Mouse (Mus musculus) ES-E14 (cell line): ENCODE measurements at regions not wholly inside any gene's neighbourhood (a gene's known extent, or its start where the extent isn't known, plus 50 kb on each side); places are given as distances from the start of the nearest gene placed in this dataset.

ENCODE experiments used
- DNase-seq: peaks from one replicate; pipeline ENCODE4 v3.0.0-alpha.2; 2013; ENCODE audit warnings: low read depth, low spot score
- H3K27ac ChIP-seq: 2 replicates; pipeline ENCODE4 v1.5.1; 2012; ENCODE audit warnings: low read depth, mild to moderate bottlenecking, low read length, moderate library complexity, mixed read lengths; ENCODE audit not compliant: poor library complexity, insufficient read depth, severe bottlenecking
- H3K36me3 ChIP-seq: 2 replicates; pipeline ENCODE4 v1.6.1; 2012; ENCODE audit warnings: mild to moderate bottlenecking, low read length, moderate library complexity, mixed read lengths; ENCODE audit not compliant: control insufficient read depth, poor library complexity, insufficient read depth, severe bottlenecking
- H3K4me1 ChIP-seq, 2 experiments: fragments of 150-350 bp in 1 of 2; sonication (generic) in 1 of 2; 2 replicates each; pipeline ENCODE4 v1.6.1; 2012; ENCODE audit warnings: low read length in 2 of 2, mild to moderate bottlenecking in 1 of 2, mixed read lengths in 1 of 2; ENCODE audit not compliant: control insufficient read depth in 2 of 2, insufficient read depth in 2 of 2, poor library complexity in 1 of 2
- H3K4me3 ChIP-seq, 2 experiments: fragments of 150-350 bp in 1 of 2; sonication (generic) in 1 of 2; 2 replicates each; pipeline ENCODE4 v1.5.1; 2012; ENCODE audit warnings: low read length in 2 of 2, low read depth in 1 of 2, mild to moderate bottlenecking in 1 of 2, mixed read lengths in 1 of 2; ENCODE audit not compliant: insufficient read depth in 1 of 2, poor library complexity in 1 of 2, severe bottlenecking in 1 of 2
- H3K9ac ChIP-seq: 2 replicates; pipeline ENCODE4 v1.6.1; 2012; ENCODE audit warnings: low read depth, mild to moderate bottlenecking, low read length, mixed read lengths; ENCODE audit not compliant: poor library complexity, insufficient read depth, severe bottlenecking
- H3K9me3 ChIP-seq: fragments of 150-350 bp; sonication (generic); 2 replicates; pipeline ENCODE4 v1.6.1; 2012; ENCODE audit warnings: low read depth, mild to moderate bottlenecking, low read length; ENCODE audit not compliant: control insufficient read depth, insufficient read depth
- CHD2 ChIP-seq: IDR thresholded peaks from 2 replicates; pipeline ENCODE4 v1.6.1; 2014; ENCODE audit warnings: mild to moderate bottlenecking, low read depth, low read length, inconsistent platforms
- HCFC1 ChIP-seq: IDR thresholded peaks from 2 replicates; pipeline ENCODE4 v1.6.1; 2012; ENCODE audit warnings: low read length, inconsistent platforms, borderline replicate concordance; ENCODE audit not compliant: insufficient read depth
- MAFK ChIP-seq: IDR thresholded peaks from 2 replicates; pipeline ENCODE4 v1.6.1; 2014; ENCODE audit warnings: mild to moderate bottlenecking, low read depth, low read length, inconsistent platforms; ENCODE audit not compliant: insufficient read depth
- ZC3H11A ChIP-seq: IDR thresholded peaks from 2 replicates; pipeline ENCODE4 v1.6.1; 2012; ENCODE audit warnings: low read depth, mild to moderate bottlenecking, inconsistent platforms, low read length, borderline replicate concordance
- ZNF384 ChIP-seq: IDR thresholded peaks from 2 replicates; pipeline ENCODE4 v1.6.1; 2012; ENCODE audit warnings: low read depth, low read length, inconsistent platforms
- in situ Hi-C, 2 experiments: fragments of 600-800 bp; cut with MboI; formaldehyde crosslinking; loops; one replicate each; pipeline ENCODE4 v1.15.1; 2025; ENCODE audit warnings: low sequenced_read_pairs in 2 of 2, inconsistent platforms in 1 of 2; ENCODE audit not compliant: unreplicated experiment in 2 of 2

DNA sequence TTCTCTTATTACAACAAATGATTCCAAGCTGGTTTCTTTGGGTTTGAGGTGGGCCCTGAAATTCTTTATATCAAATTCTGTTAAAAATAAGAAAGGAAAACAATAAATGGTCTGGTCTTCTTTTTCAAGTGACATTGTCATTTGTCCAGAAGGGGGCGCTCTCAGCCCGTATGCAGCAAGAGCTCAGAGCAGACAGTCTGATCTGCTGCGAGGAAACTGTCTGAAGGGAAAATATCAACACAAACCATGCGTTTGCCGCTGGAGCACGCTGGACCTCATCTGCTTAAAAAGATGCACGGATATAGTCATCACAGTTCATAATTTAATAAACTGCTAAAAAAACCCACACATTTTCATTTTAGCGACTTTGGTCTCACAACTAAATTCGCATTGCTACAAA is 161.2 kb downstream of the Cetn3 start:
- TF ChIP-seq HCFC1 (no peak), CHD2 (no peak), ZC3H11A (peak; percentile 95), MAFK (no peak), ZNF384 (no peak)
- Histone ChIP-seq H3K4me3 (no peak overlapping the region), H3K4me1 (no peaks in the 10 kb centered on the region), H3K36me3 (no peaks in the 10 kb centered on the region), H3K9ac (no peak overlapping the region), H3K27ac (no peak overlapping the region), H3K9me3 (no peaks in the 10 kb centered on the region)
- DNase-seq = peak; percentile 66
- in situ Hi-C loops = no loop called here

DNA sequence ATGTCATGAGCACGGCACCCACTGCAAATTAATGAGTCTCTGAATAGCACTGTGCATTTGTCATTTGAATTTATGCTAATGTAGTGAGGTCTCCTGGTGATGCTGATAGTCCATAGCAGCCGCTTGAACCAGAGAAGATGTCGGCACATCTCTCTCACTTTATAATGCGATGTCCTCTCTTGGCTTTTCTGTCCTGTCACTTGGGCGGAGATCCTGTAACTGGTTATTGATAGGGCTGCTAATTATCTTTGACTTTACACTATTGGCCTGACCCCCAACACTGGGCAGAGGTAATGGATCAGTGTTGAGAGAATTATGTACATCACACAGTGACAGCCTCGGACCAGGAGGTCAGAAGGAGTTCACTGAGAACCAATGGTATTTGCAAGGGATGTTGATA is 161.6 kb downstream of the Cetn3 start:
- no peak for TF ChIP-seq ZC3H11A
- no peak for TF ChIP-seq CHD2
- TF ChIP-seq MAFK = no peak
- no peak for TF ChIP-seq ZNF384
- TF ChIP-seq HCFC1 = no peak
- H3K9me3 ChIP-seq = no peaks in the 10 kb centered on the region
- no peaks in the 10 kb centered on the region for H3K4me1 ChIP-seq
- no peaks in the 10 kb centered on the region for H3K36me3 ChIP-seq
- no peak overlapping the region for H3K9ac ChIP-seq
- in situ Hi-C loops = no loop called here
- H3K4me3 ChIP-seq = no peak overlapping the region
- no peak for DNase-seq
- no peak overlapping the region for H3K27ac ChIP-seq

DNA sequence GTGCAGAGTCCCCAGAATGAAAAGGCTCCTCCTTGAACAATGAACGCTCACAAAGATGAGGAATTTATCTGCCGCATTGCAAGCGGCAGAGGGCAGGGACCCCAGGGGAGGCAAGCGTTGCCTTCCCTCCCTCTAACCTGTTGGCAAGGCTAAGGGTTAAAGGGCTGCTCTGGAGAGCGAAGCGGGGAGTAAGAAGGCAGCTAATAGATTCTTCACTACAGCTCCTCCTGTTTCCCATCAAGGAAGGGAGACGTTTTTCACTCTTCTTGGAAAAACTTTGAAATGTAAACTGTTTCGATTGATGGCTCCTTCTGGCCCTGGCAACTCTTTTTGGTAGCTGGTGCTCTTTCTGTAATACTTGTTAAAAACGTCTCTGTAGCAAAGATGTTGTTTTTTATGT is 162.9 kb downstream of the Cetn3 start:
- TF ChIP-seq MAFK = no peak
- no peak overlapping the region for H3K9ac ChIP-seq
- no peak for DNase-seq
- in situ Hi-C loops = no loop called here
- no peaks in the 10 kb centered on the region for H3K4me1 ChIP-seq
- no peaks in the 10 kb centered on the region for H3K36me3 ChIP-seq
- H3K9me3 ChIP-seq = no peaks in the 10 kb centered on the region
- H3K4me3 ChIP-seq = no peak overlapping the region
- no peak overlapping the region for H3K27ac ChIP-seq

DNA sequence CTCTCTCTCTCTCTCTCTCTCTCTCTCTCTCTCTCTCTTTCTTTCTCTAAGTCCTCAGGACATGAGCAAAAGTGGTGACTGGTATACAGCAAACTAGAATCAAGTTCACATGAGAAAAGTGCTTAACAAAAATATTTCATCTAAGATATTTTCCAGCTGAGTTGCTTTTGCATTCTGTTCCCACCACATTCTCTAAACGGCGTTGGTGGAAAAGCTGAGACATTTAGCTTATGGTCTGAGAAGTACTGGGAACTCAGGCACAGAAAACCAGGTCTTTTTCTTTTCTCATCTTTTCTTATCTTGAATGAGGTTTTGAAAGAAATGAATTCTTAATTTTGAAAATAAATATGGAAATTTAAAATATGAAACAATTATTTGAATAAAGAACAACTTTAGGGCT is 182.6 kb downstream of the Cetn3 start:
- Histone ChIP-seq H3K36me3 (no peaks in the 10 kb centered on the region), H3K27ac (no peak overlapping the region), H3K9ac (no peak overlapping the region), H3K9me3 (no peaks in the 10 kb centered on the region), H3K4me3 (no peak overlapping the region), H3K4me1 (no peaks in the 10 kb centered on the region)
- in situ Hi-C loops = no loop called here
- TF ChIP-seq ZC3H11A (no peak), HCFC1 (no peak)
- DNase-seq = no peak

DNA sequence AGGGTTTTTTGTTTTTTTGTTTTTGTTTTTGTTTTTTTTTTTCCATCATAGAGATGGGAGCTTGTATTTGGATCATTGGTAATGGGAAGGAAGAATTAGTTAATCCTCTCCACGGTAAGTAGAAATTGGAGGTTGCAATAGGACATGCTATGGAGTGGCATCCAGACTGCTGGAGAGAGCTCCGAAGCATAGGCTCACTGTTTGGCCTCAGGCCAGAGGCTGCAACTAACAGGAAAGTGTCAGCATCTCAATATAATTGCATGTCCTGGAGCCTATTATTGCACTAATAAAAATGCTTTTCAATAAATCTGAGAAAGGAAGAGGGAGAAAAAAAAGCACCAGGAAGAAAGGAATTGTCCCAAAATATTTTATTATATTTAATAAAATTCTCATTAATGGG is 193.0 kb downstream of the Cetn3 start:
- H3K27ac ChIP-seq = no peak overlapping the region
- in situ Hi-C loops = no loop called here
- H3K4me3 ChIP-seq = no peak overlapping the region
- no peaks in the 10 kb centered on the region for H3K9me3 ChIP-seq
- H3K36me3 ChIP-seq = no peaks in the 10 kb centered on the region
- TF ChIP-seq MAFK = no peak
- TF ChIP-seq ZNF384 = no peak
- no peak for TF ChIP-seq CHD2
- no peak for TF ChIP-seq ZC3H11A
- TF ChIP-seq HCFC1 = no peak
- no peak overlapping the region for H3K9ac ChIP-seq
- H3K4me1 ChIP-seq = no peaks in the 10 kb centered on the region
- no peak for DNase-seq
